Mouse (Mus musculus) stomach, postnatal 0 days (tissue): ENCODE results near the gene Sptbn1. TPM values are rescaled to one million over a fixed set of nuclear protein-coding genes. Genes with fewer than 3 reads are reported as not detected.

Source experiments
- ATAC-seq: fragments of 200-750 bp; cut with Nextera tagmentation; 2 replicates; pipeline ENCODE4 v1.8.0; 2017; ENCODE audit not compliant: low FRiP score, low TSS enrichment
- DNase-seq: peaks from one replicate; pipeline ENCODE4 v3.0.0-alpha.2; 2016; ENCODE audit warnings: low spot score
- H3K27ac ChIP-seq: fragments of 300-500 bp; sonication (generic); replicated peaks from 2 replicates; pipeline ENCODE4 v1.5.1; 2014; ENCODE audit warnings: mild to moderate bottlenecking, control low read depth
- H3K27me3 ChIP-seq: fragments of 300-500 bp; sonication (generic); 2 replicates; pipeline ENCODE4 v1.6.1; 2014; ENCODE audit warnings: low read length; ENCODE audit not compliant: control insufficient read depth, insufficient read depth
- H3K36me3 ChIP-seq: fragments of 300-500 bp; sonication (generic); 2 replicates; pipeline ENCODE4 v1.6.1; 2014; ENCODE audit warnings: low read length, mixed read lengths; ENCODE audit not compliant: control insufficient read depth, insufficient read depth
- H3K4me1 ChIP-seq: fragments of 300-500 bp; sonication (generic); replicated peaks from 2 replicates; pipeline ENCODE4 v1.6.1; 2014; ENCODE audit warnings: antibody characterized with exemption; ENCODE audit not compliant: control insufficient read depth, insufficient read depth
- H3K4me2 ChIP-seq: fragments of 300-500 bp; sonication (generic); replicated peaks from 2 replicates; pipeline ENCODE4 v1.6.1; 2014; ENCODE audit warnings: low read depth, mild to moderate bottlenecking, control low read depth, moderate library complexity
- H3K4me3 ChIP-seq: fragments of 300-500 bp; sonication (generic); 2 replicates; pipeline ENCODE4 v1.5.1; 2014; ENCODE audit warnings: low read depth, low read length, control low read depth
- H3K9ac ChIP-seq: fragments of 300-500 bp; sonication (generic); 2 replicates; pipeline ENCODE4 v1.6.1; 2014; ENCODE audit warnings: mild to moderate bottlenecking, low read length, control low read depth, mixed read lengths
- H3K9me3 ChIP-seq: fragments of 300-500 bp; sonication (generic); 2 replicates; pipeline ENCODE4 v1.6.1; 2016; ENCODE audit warnings: low read length; ENCODE audit not compliant: control insufficient read depth
- CTCF ChIP-seq: IDR thresholded peaks from 2 replicates; pipeline ENCODE4 v1.5.1; 2016; ENCODE audit warnings: antibody characterized with exemption, low read depth, mild to moderate bottlenecking, moderate library complexity
- EP300 ChIP-seq: optimal IDR thresholded peaks from 2 replicates; pipeline ENCODE3; 2016; ENCODE audit warnings: antibody characterized with exemption
- WGBS: fragments of 180-500 bp; shearing (Covaris S2); extraction: QIAGEN DNeasy Blood & Tissue Kit; methylation state at CpG from one replicate; pipeline ENCODE4 v1.1.7; 2014; 5-methylcytosine and 5-hydroxymethylcytosine counted together
- polyA plus RNA-seq: library from polyadenylated mRNA; unstranded; fragments of >200 nt; fragmentation: Nextera tagmentation; extraction: Ambion mirVana; gene quantifications from 2 replicates; pipeline ENCODE4 v1.2.1, GENCODE M21; 2015

The Sptbn1 gene
- polyA plus RNA-seq = 57.2 and 57.4 TPM in 2 replicates

DNA sequence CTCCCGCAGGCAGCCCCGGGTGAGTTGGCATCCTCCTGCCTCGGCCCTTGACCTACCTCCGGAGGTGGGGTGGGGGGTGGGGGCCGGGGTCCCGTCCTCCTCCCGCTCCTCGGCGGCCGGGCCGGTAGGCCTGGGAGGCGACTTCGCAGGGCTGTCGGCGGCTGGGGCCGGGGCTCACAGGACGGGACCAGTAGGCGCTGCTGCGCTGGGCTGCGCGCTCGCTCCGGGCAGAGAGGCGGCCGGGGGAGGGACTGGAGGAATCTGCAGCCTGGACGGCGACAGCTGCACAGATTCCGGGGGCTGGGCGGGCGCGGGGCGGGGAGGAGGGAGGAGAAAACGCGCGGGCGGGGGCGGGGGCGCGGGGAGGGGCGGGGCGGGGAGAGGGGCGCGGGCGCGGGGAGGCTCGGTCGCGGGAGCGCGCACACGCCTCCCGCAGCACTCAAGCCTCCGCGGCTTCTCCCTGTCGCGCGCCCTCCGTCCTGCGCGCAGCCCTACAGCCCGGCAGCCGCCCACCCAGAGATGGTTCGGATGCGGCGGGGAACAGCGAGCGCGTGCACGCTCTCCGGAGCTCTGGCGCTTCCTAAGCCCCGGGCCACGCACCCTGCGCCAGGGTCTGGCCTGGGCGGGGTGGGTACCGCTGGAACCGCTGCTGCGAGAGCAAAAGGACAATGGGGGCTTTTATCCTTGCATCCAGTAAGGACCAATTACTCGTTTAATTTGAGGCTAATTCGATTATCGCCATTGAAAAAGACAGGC, at the start of gene Sptbn1:
Sptbn1 (minus strand) TSS at position 284 of the 756 bp plus-strand sequence.
- ATAC-seq = peak; percentile 92
- peak within 1 kb of the TSS; percentile 89 for H3K9ac ChIP-seq
- H3K4me2 ChIP-seq = peak within 1 kb of the TSS; percentile 74
- under 1% methylated on average over 31 of the region's 81 CpGs for WGBS
- H3K4me1 ChIP-seq = no peaks in the 10 kb centered on the region
- H3K27me3 ChIP-seq = no peaks in the 10 kb centered on the region
- peak within 1 kb of the TSS; percentile 94 for H3K4me3 ChIP-seq
- peak within 1 kb of the TSS; percentile 95 for H3K27ac ChIP-seq
- H3K9me3 ChIP-seq = no peaks in the 10 kb centered on the region
- peak; percentile 81 for DNase-seq
- H3K36me3 ChIP-seq = no peaks in the 10 kb centered on the region
- no peak for TF ChIP-seq EP300
- peak; percentile 33 for TF ChIP-seq CTCF

DNA sequence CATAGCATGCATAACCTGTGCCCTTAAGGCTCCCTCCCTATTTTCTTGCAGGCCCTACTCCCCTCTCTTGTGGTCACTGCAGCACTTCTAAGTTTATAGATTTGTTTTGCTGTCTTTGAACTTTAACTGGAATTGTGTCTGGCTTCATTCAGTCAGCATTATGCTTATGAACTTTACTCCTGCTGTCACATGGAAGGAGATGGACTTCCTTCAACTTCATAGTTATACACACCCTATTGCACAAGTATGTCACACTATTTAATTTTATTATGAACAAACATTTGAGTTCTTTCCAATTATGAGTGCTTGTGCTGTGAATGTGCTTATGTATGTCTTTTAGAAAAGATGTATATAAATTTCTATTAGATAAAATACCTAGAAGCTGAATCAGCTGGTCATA, 26.3 kb upstream of the Sptbn1 start:
- ATAC-seq (no peak), DNase-seq (no peak)
- Histone ChIP-seq H3K27ac (no peak overlapping the region), H3K9ac (no peak overlapping the region), H3K36me3 (no peaks in the 10 kb centered on the region), H3K27me3 (no peaks in the 10 kb centered on the region), H3K4me3 (no peak overlapping the region), H3K4me2 (no peak overlapping the region), H3K4me1 (no peaks in the 10 kb centered on the region; the same call in 1 of the 2 replicates), H3K9me3 (no peaks in the 10 kb centered on the region)
- TF ChIP-seq CTCF = no peak
- no peak for TF ChIP-seq EP300

DNA sequence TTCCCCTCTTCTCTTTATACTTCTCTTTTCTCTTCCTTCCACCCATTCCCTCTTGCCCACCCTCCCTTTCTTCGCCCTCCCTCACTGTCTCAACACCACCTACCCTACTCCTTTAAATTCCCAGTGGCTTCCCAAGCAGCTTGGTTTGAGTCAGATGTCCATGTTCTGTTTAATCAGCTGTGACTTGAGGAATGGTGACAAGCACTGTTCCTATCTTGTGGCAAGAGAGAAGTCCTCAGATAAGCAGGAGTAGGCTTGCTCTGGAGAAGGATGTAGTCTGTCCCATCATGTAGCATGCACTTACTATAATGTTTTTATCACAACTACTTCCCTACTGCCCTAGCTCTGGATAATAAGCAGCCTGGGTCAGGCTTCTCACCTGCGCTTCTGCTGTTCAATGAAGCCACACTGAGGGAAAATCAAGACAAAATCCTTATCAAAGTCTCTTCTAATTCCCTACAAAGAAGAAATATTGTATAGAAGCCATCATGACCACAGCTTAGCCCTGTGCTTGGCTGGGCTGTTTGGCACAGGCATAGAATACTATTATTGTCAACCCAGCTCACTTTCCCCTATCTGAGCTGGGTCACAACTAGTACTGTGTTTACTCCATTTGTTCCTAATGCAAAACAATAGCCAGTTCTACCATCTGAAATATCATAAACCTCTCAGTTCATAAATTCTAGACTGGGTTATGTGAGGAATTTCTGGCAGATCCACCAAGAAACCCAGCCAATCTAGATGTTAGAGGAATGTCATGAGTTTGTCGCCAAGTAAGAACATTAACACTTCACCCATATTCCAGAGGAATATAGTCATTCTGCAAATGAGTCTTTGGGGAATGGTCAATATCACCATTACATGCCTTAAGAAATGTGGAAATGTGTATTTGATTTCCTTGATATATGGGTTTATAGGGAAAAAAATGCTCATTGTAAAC, 24.5 kb upstream of the Sptbn1 start:
- H3K27ac ChIP-seq = no peak overlapping the region; the same call in 1 of the 2 replicates
- no peaks in the 10 kb centered on the region for H3K36me3 ChIP-seq
- WGBS = 84% methylated on average over 3 of the region's 3 CpGs
- no peak overlapping the region for H3K9ac ChIP-seq
- DNase-seq (no peak), ATAC-seq (no peak)
- TF ChIP-seq CTCF (no peak), EP300 (no peak)
- H3K9me3 ChIP-seq = no peaks in the 10 kb centered on the region
- no peaks in the 10 kb centered on the region for H3K27me3 ChIP-seq
- H3K4me3 ChIP-seq = no peak overlapping the region
- no peaks in the 10 kb centered on the region; the same call in 1 of the 2 replicates for H3K4me1 ChIP-seq
- no peak overlapping the region for H3K4me2 ChIP-seq

DNA sequence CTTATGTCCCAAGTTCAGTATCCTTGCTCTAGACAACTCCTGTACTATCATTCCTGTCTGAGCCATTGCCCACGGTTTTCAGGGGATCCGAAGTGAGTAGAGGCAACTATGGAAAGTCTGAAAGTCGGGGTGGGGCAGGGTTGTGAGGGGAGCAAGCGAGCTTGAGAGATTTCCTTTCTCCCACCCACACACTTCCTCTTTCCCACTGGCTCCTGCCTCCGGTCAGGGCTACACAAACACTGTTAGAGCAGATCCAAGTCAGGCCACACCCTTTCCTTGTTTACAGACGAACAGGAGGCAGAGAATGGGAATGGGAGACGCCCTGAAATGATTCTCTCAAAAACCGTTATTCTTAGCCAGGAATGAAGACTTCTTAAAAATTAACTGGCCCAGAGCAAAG, 23.2 kb upstream of the Sptbn1 start:
- Histone ChIP-seq H3K27ac (peak overlapping the region; percentile 59), H3K9me3 (no peaks in the 10 kb centered on the region), H3K4me2 (no peak overlapping the region), H3K27me3 (no peaks in the 10 kb centered on the region), H3K4me1 (no peaks in the 10 kb centered on the region; the same call in 1 of the 2 replicates), H3K9ac (no peak overlapping the region), H3K36me3 (no peaks in the 10 kb centered on the region), H3K4me3 (no peak overlapping the region)
- peak; percentile 74; the same call in 1 of the 2 replicates for ATAC-seq
- TF ChIP-seq EP300 (no peak), CTCF (no peak)
- 17% methylated on average over 8 of the region's 8 CpGs for WGBS
- no peak for DNase-seq

DNA sequence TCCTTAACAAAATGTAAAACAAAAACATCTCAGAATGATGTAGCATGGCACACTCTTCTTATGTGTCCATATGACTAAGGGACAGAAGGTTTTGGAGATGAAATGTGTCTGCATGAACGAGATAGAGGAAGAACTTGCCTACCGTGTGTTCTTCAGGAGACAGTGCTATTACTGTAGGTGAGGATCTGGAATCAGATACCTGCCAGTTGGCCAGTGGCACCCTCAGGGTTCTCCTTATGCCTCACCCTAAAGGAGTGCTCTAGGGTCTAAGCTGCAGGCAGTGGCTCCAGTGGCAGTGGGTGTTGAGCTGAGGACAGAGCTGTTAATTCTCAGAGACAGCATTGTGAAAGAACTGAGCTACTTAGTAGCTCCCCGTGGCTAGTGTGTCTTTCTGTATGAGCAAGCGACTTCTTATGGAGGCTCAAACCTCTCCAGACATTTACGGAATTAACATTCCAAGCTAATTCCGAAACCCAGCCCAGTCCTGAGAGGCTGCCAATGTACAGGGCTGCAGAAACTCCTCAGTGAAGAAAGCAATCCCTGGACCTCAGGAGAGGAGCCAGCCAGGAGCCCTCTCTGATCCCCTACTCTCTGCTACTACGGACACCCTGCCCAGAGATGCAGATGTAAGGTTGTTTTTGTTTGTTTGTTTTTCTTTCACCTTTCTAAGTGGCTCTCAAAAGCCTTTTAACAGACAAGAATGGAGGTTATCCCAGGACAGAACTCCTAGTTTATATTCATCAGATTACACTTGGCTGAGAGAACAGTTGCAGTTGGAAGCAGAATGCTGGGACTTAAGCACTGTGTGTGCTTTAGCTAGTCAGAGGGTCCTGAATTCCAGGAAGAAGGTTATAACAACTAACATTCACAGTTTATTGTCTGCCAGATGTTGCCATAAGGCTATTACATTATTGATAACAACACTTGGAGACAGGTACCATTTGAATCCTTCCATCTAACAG, 21.8 kb upstream of the Sptbn1 start:
- no peak for DNase-seq
- H3K36me3 ChIP-seq = no peaks in the 10 kb centered on the region
- WGBS = 40% methylated on average over 7 of the region's 7 CpGs
- no peak for ATAC-seq
- TF ChIP-seq EP300 (no peak), CTCF (no peak)
- H3K4me2 ChIP-seq = no peak overlapping the region
- H3K4me3 ChIP-seq = no peak overlapping the region
- no peaks in the 10 kb centered on the region for H3K9me3 ChIP-seq
- H3K9ac ChIP-seq = no peak overlapping the region
- no peaks in the 10 kb centered on the region; the same call in 1 of the 2 replicates for H3K4me1 ChIP-seq
- H3K27ac ChIP-seq = no peak overlapping the region
- H3K27me3 ChIP-seq = no peaks in the 10 kb centered on the region
